Mouse (Mus musculus) ES-Bruce4 (cell line): ENCODE data around the gene Hoxb6.

Experiments used
- CTCF ChIP-seq: IDR thresholded peaks from one replicate; pipeline ENCODE4 v1.8.1; 2011; ENCODE audit warnings: low read depth, low read length
- EP300 ChIP-seq: IDR thresholded peaks from 2 replicates; pipeline ENCODE4 v1.6.1; 2011; ENCODE audit warnings: low read depth, low read length; ENCODE audit not compliant: insufficient read depth
- POLR2A ChIP-seq: IDR thresholded peaks from one replicate; pipeline ENCODE4 v1.8.1; 2011; ENCODE audit warnings: low read length; ENCODE audit not compliant: insufficient read depth

DNA sequence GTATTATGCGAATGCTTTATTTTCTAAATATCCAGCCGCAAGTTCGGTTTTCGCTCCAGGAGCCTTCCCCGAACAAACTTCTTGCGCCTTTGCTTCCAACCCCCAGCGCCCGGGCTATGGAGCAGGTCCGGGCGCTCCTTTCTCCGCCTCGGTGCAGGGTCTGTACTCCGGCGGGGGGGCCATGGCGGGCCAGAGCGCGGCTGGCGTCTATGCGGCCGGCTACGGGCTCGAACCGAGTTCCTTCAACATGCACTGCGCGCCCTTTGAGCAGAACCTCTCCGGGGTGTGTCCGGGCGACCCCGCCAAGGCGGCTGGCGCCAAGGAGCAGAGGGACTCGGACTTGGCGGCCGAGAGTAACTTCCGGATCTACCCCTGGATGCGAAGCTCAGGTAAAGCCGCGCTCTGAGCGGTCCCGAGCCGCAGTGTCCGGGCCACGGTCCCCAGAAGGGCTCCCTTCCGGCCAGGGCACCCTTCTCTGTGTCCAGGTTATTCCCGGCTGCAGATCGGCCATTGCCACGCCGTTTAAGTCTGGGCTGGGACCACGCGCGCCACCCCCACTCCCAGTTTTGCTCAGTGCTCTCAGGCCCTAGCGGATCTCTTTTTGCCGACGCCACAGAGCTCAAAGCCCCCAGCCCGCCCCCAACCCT lies 5.4 kb upstream of the Hoxb6 start:
- no peak for TF ChIP-seq POLR2A
- TF ChIP-seq CTCF: no peak
- TF ChIP-seq EP300: no peak
